Mouse (Mus musculus): ENCODE measurements around the gene Tyw1.

DNA sequence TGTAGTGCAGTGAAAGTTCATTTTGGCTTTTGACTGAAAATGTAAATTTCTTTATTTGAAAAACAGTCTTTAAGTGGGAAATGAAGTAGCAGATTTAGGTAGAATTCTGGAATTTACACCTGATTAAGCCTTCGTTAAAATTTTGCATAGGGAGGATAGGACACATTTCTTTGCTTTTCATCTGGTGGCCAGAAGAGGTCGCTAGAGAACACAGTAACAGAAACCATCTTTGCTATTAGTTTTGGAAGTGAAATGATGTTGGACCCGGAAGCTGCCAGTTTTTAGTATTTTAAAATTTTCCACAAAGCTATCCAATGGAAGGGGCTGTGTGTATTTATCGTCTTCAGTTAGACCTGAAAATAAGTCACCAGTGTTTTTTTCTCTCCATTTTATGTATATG is 20.1 kb downstream of the Tyw1 start:
- TF ChIP-seq CTCF (IDR thresholded peaks at IDR 0.05; ENCODE audit: borderline replicate concordance, insufficient read depth, low read length) (no peak), POLR2A (IDR thresholded peaks at IDR 0.05; ENCODE audit: low read depth, low read length) (no peak)

Data from embryonic fibroblast, embryonic 13.5 days (primary cell).